Mouse (Mus musculus): ENCODE measurements around the gene Mau2.
"Not testable (repeated sequence)": the region's sequence is repeated elsewhere in the genome, so short reads cannot be mapped to it uniquely, and the experiment has no call there.

DNA sequence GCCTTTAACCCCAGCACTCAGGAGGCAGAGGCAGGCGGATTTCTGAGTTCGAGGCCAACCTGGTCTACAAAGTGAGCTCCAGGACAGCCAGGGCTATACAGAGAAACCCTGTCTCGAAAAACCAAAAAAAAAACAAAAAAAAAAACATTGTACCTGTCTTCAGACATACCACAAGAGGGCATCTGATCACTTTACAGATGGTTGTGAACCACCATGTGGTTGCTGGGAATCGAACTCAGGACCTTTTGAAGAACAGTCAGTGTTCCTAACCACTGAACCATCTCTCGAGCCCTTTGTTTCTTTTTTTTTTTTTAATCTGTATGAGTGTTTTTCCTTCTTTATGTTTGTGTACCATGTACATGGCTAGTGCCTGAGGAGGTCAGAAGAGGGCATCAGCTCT is 7.9 kb upstream of the Mau2 start:
- not testable (repeated sequence) for TF ChIP-seq CTCF (IDR thresholded peaks at IDR 0.05; ENCODE audit: control insufficient read depth, insufficient read depth, low read length); POLR2A (IDR thresholded peaks at IDR 0.05; ENCODE audit: borderline replicate concordance, control insufficient read depth, low read depth, low read length)

Measured in bone marrow, adult 2 months (tissue).